Mouse (Mus musculus) adrenal gland, postnatal 36 days (tissue): ENCODE measurements around the gene Ppm1b. TPM values are rescaled to one million over a fixed set of nuclear protein-coding genes. Genes with fewer than 3 reads are reported as not detected.

Source experiments
- DNase-seq, 2 experiments: peaks; one replicate each; pipeline ENCODE4 v3.0.0; 2021; ENCODE audit warnings: mixed read lengths in 1 of 2
- total RNA-seq, 2 experiments: library from RNA; stranded (reverse); gene quantifications; 2 replicates each; pipeline ENCODE4 v1.2.3; 2021

The Ppm1b gene
- total RNA-seq, 2 experiments from 2014 or later: 106 to 143 TPM

DNA sequence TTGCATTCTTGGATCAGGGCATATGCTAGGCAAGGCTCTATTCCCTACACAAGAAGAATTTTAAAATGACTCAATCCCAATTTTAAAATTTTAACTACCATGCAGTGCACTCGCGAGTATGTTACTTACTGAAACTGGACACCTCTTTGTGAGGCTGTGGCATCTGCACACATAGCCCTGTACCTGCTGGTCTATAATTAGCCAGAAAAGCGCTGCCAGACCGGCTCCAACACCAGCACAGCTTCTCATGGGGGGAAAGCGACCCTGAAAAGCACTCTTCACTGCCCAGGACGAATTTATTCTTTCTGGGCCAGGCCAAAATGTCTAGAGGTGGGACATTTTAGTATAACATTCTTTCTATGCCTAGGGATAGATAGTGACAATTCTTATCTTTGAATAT is 114.1 kb downstream of the Ppm1b start:
- DNase-seq: no peak

DNA sequence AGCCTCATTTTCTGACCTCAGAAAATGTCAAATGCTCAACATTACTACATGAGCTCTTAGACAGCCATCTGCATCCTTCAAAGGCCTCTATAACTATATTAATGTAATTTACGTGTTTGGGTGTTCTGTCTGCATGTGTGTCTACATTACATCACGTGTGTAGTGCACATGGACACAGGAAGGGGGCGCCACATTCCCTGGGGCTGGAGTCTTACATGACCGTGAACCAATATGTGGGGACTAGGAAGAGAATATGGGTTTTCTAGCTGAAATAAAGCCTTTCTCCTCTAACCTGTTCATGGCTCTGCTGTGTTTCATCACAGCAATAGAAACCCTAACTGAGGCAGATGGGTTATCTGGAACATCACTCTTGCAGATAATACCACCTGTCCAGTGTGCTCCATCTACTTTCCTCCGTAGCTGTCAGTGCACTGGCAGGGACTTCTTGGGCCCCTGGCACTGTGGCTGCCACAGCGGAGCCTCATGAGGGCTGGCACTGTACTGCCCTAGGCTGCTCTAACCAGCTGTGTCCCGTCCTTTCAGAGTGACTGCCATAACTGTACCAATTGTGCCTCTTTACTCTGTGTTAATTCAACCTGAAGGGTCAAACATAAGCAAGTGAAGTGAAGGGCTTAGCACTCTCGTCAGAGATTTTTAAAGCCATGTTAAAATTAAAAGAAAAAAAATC is 114.7 kb downstream of the Ppm1b start:
- no peak for DNase-seq

DNA sequence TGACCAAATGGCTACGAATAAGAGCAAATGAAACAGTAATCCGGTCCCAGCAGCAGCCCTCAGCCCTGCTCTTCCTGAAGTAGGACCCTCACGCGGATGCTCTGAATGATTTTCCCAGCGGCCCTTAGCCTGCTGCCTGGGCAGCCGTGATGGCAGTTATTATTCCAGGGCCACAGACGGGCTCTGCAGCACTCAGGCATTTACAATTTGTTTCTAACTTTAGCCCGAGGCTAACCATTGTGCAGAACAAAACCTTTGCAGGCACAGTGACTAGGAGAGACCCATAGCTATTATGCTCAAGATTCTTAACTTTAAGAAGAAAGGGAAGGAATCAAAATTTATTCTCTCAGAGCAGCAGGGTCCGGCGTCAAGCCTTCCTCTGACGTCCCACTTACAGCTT is 115.8 kb downstream of the Ppm1b start:
- DNase-seq: no peak

DNA sequence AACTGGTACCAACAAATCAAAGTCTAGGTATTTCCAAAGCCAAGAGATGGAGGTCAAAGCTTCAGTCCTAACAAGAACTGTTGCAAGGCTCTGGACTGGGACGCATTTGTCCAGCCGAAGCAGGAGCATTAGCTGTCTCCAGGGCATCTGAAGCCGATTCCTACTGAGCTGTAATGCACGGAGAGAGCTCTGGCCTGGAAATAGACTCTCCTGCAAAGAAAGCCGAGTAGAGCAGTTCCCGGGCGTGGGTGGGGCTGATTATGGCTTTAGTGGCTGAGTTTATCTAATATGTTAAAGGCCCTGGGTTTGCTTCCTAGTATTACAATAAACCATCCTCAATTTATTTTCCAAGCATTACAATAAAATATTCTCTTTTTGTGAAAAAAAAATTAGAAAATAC is 116.7 kb downstream of the Ppm1b start:
- no peak for DNase-seq

Other genes with a start within 250 kb of the Ppm1b start
- gene Lrpprc, start 166.0 kb upstream of the Ppm1b start, total RNA-seq: 10 to 100 TPM; 73.2 to 82.1 TPM
- under 1 TPM; 0.17 to 0.23 TPM for gene Slc3a1, start 71.6 kb downstream of the Ppm1b start, total RNA-seq
- gene Prepl, start 133.5 kb downstream of the Ppm1b start, total RNA-seq: 10 to 100 TPM; 35.6 to 37.2 TPM
- gene Camkmt, start 133.8 kb downstream of the Ppm1b start, total RNA-seq: 1 to 10 TPM; 6.3 to 7.6 TPM